Mouse (Mus musculus): ENCODE data around the gene Cmtm4. TPM values are rescaled to one million over a fixed set of nuclear protein-coding genes. Genes with fewer than 3 reads are reported as not detected.

The Cmtm4 gene
- polyA plus RNA-seq (2016; fragmentation: Nextera tagmentation; extraction: Ambion mirVana) = 1.7 TPM in 2 replicates

GRCm38 (mm10) chr8:104395703-104396357 lies at the start of gene Cmtm4:
Gene Cmtm4, minus strand, starts transcription at chr8:104395807.
- no peaks in the 10 kb centered on the region for H3K36me3 ChIP-seq
- H3K9me3 ChIP-seq (replicated peaks) = peaks cover 4% of the 10 kb centered on the region; the same call in 1 of the 2 replicates
- peaks cover 23% of the 10 kb centered on the region for H3K4me1 ChIP-seq (replicated peaks)
- no peaks in the 10 kb centered on the region for H3K27me3 ChIP-seq (replicated peaks)
- H3K27ac ChIP-seq (ENCODE audit: poor library complexity, severe bottlenecking) = peak within 1 kb of the TSS; percentile 41
- 3% methylated on average over 22 of the region's 54 CpGs for WGBS
- ATAC-seq (ENCODE audit: insufficient number of reproducible peaks, low FRiP score) = peak; percentile 89
- peak within 1 kb of the TSS; percentile 84 for H3K9ac ChIP-seq
- peak within 1 kb of the TSS; percentile 95 for H3K4me2 ChIP-seq
- peak within 1 kb of the TSS; percentile 84 for H3K4me3 ChIP-seq

- no peaks in the 10 kb centered on the region for H3K9me3 ChIP-seq (replicated peaks)
- no peak overlapping the region for H3K9ac ChIP-seq
- H3K27me3 ChIP-seq (replicated peaks) = no peaks in the 10 kb centered on the region
- H3K4me1 ChIP-seq (replicated peaks) = peaks cover 10% of the 10 kb centered on the region
- H3K4me3 ChIP-seq = no peak overlapping the region
- H3K27ac ChIP-seq (ENCODE audit: poor library complexity, severe bottlenecking) = no peak overlapping the region
- peaks cover 5% of the 10 kb centered on the region for H3K36me3 ChIP-seq
- WGBS = 40% methylated on average over 6 of the region's 6 CpGs
- H3K4me2 ChIP-seq = no peak overlapping the region
- ATAC-seq (ENCODE audit: insufficient number of reproducible peaks, low FRiP score) = no peak
Measured at GRCm38 (mm10) chr8:104445248-104445647, 49.6 kb upstream of the Cmtm4 start.

GRCm38 (mm10) chr8:104443125-104443679 lies 47.6 kb upstream of the Cmtm4 start:
- no peak for ATAC-seq (ENCODE audit: insufficient number of reproducible peaks, low FRiP score)
- WGBS = 62% methylated on average over 7 of the region's 7 CpGs
- Histone ChIP-seq H3K36me3 (peaks cover 25% of the 10 kb centered on the region), H3K9me3 (replicated peaks) (no peaks in the 10 kb centered on the region), H3K27ac (ENCODE audit: poor library complexity, severe bottlenecking) (no peak overlapping the region), H3K4me3 (peak overlapping the region; percentile 77), H3K9ac (no peak overlapping the region), H3K4me2 (peak overlapping the region; percentile 91; the same call in 1 of the 2 replicates), H3K27me3 (replicated peaks) (no peaks in the 10 kb centered on the region), H3K4me1 (replicated peaks) (peaks cover 10% of the 10 kb centered on the region)

GRCm38 (mm10) chr8:104442299-104443124 lies 46.9 kb upstream of the Cmtm4 start, which contains the start of gene Dync1li2:
Gene Dync1li2, minus strand, starts transcription at chr8:104443047.
- H3K9me3 ChIP-seq (replicated peaks) = no peaks in the 10 kb centered on the region
- peaks cover 29% of the 10 kb centered on the region for H3K36me3 ChIP-seq
- peak within 1 kb of the TSS; percentile 86 for H3K9ac ChIP-seq
- ATAC-seq (ENCODE audit: insufficient number of reproducible peaks, low FRiP score) = peak; percentile 91
- no peaks in the 10 kb centered on the region for H3K27me3 ChIP-seq (replicated peaks)
- WGBS = under 1% methylated on average over 75 of the region's 75 CpGs
- peaks cover 10% of the 10 kb centered on the region for H3K4me1 ChIP-seq (replicated peaks)
- H3K27ac ChIP-seq (ENCODE audit: poor library complexity, severe bottlenecking) = peak within 1 kb of the TSS; percentile 83
- peak within 1 kb of the TSS; percentile 91 for H3K4me2 ChIP-seq
- peak within 1 kb of the TSS; percentile 77 for H3K4me3 ChIP-seq

GRCm38 (mm10) chr8:104441613-104442012 lies 46.0 kb upstream of the Cmtm4 start:
- H3K27ac ChIP-seq (ENCODE audit: poor library complexity, severe bottlenecking) = 0 out of 2 replicates have a peak overlapping the region, but pooled peaks have one; percentile 83
- peak overlapping the region; percentile 86 for H3K9ac ChIP-seq
- WGBS = 60% methylated on average over 7 of the region's 7 CpGs

GRCm38 (mm10) chr8:104439461-104439860 lies 43.9 kb upstream of the Cmtm4 start:
- H3K36me3 ChIP-seq = peaks cover 53% of the 10 kb centered on the region
- no peaks in the 10 kb centered on the region for H3K27me3 ChIP-seq (replicated peaks)
- H3K9me3 ChIP-seq (replicated peaks) = peaks cover 4% of the 10 kb centered on the region; the same call in 1 of the 2 replicates
- peaks cover 32% of the 10 kb centered on the region for H3K4me1 ChIP-seq (replicated peaks)
- H3K27ac ChIP-seq (ENCODE audit: poor library complexity, severe bottlenecking) = no peak overlapping the region
- no peak overlapping the region for H3K4me2 ChIP-seq
- no peak for ATAC-seq (ENCODE audit: insufficient number of reproducible peaks, low FRiP score)
- no peak overlapping the region for H3K9ac ChIP-seq
- H3K4me3 ChIP-seq = no peak overlapping the region
- 92% methylated on average over 8 of the region's 8 CpGs for WGBS

More at GRCm38 (mm10) chr8:104441613-104442012, 46.0 kb upstream of the Cmtm4 start:
- Histone ChIP-seq H3K36me3 (peaks cover 38% of the 10 kb centered on the region), H3K4me1 (replicated peaks) (peaks cover 14% of the 10 kb centered on the region), H3K4me2 (peak overlapping the region; percentile 91), H3K4me3 (peak overlapping the region; percentile 77), H3K27me3 (replicated peaks) (no peaks in the 10 kb centered on the region), H3K9me3 (replicated peaks) (peaks cover 4% of the 10 kb centered on the region; the same call in 1 of the 2 replicates)
- ATAC-seq (ENCODE audit: insufficient number of reproducible peaks, low FRiP score) = no peak

GRCm38 (mm10) chr8:104437494-104438135 lies 42.0 kb upstream of the Cmtm4 start:
- no peaks in the 10 kb centered on the region for H3K27me3 ChIP-seq (replicated peaks)
- WGBS = 64% methylated on average over 13 of the region's 13 CpGs
- no peak overlapping the region for H3K9ac ChIP-seq
- H3K36me3 ChIP-seq = peaks cover 70% of the 10 kb centered on the region
- H3K4me3 ChIP-seq = no peak overlapping the region
- H3K9me3 ChIP-seq (replicated peaks) = peaks cover 4% of the 10 kb centered on the region; the same call in 1 of the 2 replicates
- ATAC-seq (ENCODE audit: insufficient number of reproducible peaks, low FRiP score) = no peak
- H3K27ac ChIP-seq (ENCODE audit: poor library complexity, severe bottlenecking) = no peak overlapping the region
- H3K4me2 ChIP-seq = no peak overlapping the region
- H3K4me1 ChIP-seq (replicated peaks) = peaks cover 33% of the 10 kb centered on the region

- Histone ChIP-seq H3K27ac (ENCODE audit: poor library complexity, severe bottlenecking) (peak overlapping the region; percentile 85), H3K9me3 (replicated peaks) (peaks cover 7% of the 10 kb centered on the region; the same call in 1 of the 2 replicates), H3K4me3 (no peak overlapping the region), H3K9ac (no peak overlapping the region), H3K4me1 (replicated peaks) (peaks cover 29% of the 10 kb centered on the region), H3K27me3 (replicated peaks) (no peaks in the 10 kb centered on the region), H3K36me3 (peaks cover 80% of the 10 kb centered on the region), H3K4me2 (no peak overlapping the region)
- WGBS = 88% methylated on average over 4 of the region's 4 CpGs
- ATAC-seq (ENCODE audit: insufficient number of reproducible peaks, low FRiP score) = no peak
Measured at GRCm38 (mm10) chr8:104436591-104436990, 41.0 kb upstream of the Cmtm4 start.

GRCm38 (mm10) chr8:104436038-104436437 lies 40.4 kb upstream of the Cmtm4 start:
- H3K4me3 ChIP-seq = no peak overlapping the region
- peaks cover 25% of the 10 kb centered on the region for H3K4me1 ChIP-seq (replicated peaks)
- WGBS = 25% methylated on average over 12 of the region's 12 CpGs

GRCm38 (mm10) chr8:104434826-104435354 lies 39.3 kb upstream of the Cmtm4 start:
- H3K9me3 ChIP-seq (replicated peaks) = peaks cover 7% of the 10 kb centered on the region; the same call in 1 of the 2 replicates
- WGBS = 89% methylated on average over 18 of the region's 18 CpGs

More at GRCm38 (mm10) chr8:104436038-104436437, 40.4 kb upstream of the Cmtm4 start:
- Histone ChIP-seq H3K27ac (ENCODE audit: poor library complexity, severe bottlenecking) (peak overlapping the region; percentile 85), H3K36me3 (peaks cover 86% of the 10 kb centered on the region), H3K9me3 (replicated peaks) (peaks cover 7% of the 10 kb centered on the region; the same call in 1 of the 2 replicates), H3K27me3 (replicated peaks) (no peaks in the 10 kb centered on the region), H3K4me2 (peak overlapping the region; percentile 2; the same call in 1 of the 2 replicates), H3K9ac (peak overlapping the region; percentile 4; the same call in 1 of the 2 replicates)
- ATAC-seq (ENCODE audit: insufficient number of reproducible peaks, low FRiP score) = peak; percentile 90

More at GRCm38 (mm10) chr8:104434826-104435354, 39.3 kb upstream of the Cmtm4 start:
- Histone ChIP-seq H3K4me3 (no peak overlapping the region), H3K9ac (no peak overlapping the region), H3K27me3 (replicated peaks) (no peaks in the 10 kb centered on the region), H3K36me3 (peaks cover 89% of the 10 kb centered on the region), H3K4me1 (replicated peaks) (peaks cover 23% of the 10 kb centered on the region), H3K4me2 (no peak overlapping the region), H3K27ac (ENCODE audit: poor library complexity, severe bottlenecking) (no peak overlapping the region)
- no peak for ATAC-seq (ENCODE audit: insufficient number of reproducible peaks, low FRiP score)
